Mouse (Mus musculus) megakaryocyte-erythroid progenitor cell, adult 5-6 weeks (primary cell): ENCODE measurements around the gene Trim6. TPM values are rescaled to one million over a fixed set of nuclear protein-coding genes. Genes with fewer than 3 reads are reported as not detected.
A peak's percentile ranks its signal among the peaks of the same experiment; 100 is the strongest.
"Not testable (repeated sequence)": the region's sequence is repeated elsewhere in the genome, so short reads cannot be mapped to it uniquely, and the experiment has no call there.

ENCODE experiments used
- ATAC-seq: replicated peaks from 2 replicates; pipeline ENCODE4 v1.8.0; 2016; ENCODE audit warnings: mild to moderate bottlenecking, inconsistent platforms; ENCODE audit not compliant: severe bottlenecking, poor library complexity, low FRiP score, low TSS enrichment
- total RNA-seq, 2 experiments: library from RNA; stranded (forward) in 1 of 2; stranded (reverse) in 1 of 2; fragments of 200-1000, 215-1000 nt in 1 of 2; fragments of >200 nt in 1 of 2; fragmentation: Nextera tagmentation in 1 of 2; gene quantifications; 2 replicates each; pipeline ENCODE4 v1.2.3; 2014 to 2017

Gene Trim6
- total RNA-seq (2014; fragmentation: Nextera tagmentation) (0.55 and 0.99 TPM in 2 replicates), total RNA-seq (2017) (0.50 TPM in 1 of 2 replicates, not detected in the other)

DNA sequence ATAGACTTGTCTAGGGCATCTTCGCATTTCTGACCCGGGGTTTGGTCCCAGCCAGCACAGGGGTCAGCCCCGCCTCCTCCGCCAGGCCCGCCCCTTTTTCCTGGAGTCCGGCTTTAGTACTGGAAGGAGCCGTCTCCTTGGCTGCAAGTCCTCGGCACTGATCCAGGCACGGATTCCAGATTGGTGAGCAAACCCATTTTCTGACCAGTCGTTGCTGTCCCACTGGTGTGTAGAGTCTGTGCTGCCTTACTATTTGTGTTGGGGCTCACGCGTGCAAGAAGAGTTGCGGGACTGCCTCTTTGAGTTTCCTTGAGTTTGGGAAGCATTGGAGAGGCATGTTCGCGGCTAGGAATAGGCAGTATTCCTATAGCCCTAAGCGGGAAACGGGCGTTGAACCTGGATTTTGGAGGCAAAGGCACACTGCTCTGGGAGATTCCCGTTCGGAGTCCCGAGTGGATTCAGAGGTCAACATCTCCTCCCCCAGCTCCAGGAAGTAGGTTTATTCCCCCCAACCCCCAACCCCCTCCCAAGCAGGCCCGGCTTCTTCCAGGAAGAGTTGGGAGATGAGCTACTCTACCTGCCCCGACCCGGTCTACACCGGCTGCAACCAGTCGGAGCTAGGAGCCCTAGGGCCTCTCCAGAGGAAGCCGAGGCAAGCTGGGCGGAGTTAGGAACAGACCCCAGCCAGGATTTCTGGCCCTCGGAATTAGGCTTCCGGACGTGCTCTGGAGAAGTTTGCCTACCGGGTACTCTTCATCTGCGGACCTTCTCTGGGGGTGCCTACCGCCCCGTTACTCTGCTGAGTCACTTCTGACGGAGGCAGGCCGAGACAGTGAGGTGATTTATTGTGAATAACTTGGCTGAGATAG is at the start of gene Trim6:
TSS of gene Trim6 (plus strand) at position 93 of the 869 bp plus-strand sequence.
- ATAC-seq = peak; percentile 86

GRCm38 (mm10) chr7:104169634-104170204 is 48.9 kb upstream of the Trim6 start:
- ATAC-seq = peak; percentile 63

DNA sequence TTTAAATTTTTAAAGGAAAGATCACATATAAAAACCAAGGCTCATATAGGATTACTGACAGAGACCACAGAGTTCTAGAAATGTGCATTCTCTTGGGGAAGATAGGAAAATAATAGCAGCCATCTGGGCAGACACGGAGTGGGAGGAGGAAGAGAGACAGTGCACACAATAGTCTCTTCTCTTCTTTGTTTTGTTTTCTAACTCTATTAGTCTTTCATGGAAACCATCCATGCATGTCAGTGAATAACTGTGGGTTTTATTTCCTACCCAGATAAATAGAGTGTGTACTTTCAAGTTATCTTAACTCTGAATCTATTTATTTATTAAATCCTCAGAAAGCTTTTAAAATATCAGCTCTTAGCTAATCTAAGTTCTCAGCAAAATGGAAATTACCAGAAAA is 43.5 kb upstream of the Trim6 start:
- no peak for ATAC-seq

GRCm38 (mm10) chr7:104178422-104179054 is 40.1 kb upstream of the Trim6 start:
- no peak for ATAC-seq

DNA sequence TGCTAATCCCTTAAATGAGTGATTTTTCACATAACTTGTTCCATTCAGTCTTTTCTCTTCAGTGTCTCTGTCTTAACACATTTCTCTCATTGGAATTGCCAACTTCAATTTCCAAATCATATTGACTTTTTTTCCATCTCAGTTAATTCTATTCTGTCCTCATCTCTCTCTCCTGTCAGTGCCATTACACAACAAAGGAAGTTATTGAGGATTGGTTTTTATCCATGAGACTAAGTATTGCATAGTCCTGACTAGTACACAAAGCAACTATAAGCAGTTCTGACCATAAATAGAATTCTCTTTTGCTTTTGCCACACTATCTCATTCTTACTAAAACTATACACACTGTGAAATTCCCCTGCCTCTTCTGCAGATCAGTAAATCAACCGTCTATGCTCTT is 39.5 kb upstream of the Trim6 start:
- ATAC-seq = no peak

DNA sequence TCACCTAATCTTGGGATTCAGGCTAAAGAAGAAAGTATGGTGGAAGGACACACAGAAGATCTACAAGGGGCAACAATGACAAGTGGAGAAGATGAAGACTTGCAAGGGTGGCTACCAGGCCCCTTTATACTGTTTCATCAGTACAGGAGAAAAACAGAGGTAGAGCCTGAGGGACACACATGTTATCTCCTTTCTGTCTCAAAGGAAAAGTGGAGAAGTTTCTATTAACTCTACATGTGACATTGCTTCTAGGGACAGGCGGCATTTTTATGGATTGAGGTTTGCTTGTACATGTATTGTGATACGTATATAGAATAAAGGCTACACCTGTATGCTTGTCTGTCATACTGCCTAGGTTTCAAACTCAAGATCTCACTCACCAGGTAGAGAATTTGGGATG is 35.3 kb upstream of the Trim6 start, which contains the start of gene Olfr648:
TSS of gene Olfr648 (minus strand) at position 101 of the 400 bp plus-strand sequence.
- ATAC-seq = no peak

DNA sequence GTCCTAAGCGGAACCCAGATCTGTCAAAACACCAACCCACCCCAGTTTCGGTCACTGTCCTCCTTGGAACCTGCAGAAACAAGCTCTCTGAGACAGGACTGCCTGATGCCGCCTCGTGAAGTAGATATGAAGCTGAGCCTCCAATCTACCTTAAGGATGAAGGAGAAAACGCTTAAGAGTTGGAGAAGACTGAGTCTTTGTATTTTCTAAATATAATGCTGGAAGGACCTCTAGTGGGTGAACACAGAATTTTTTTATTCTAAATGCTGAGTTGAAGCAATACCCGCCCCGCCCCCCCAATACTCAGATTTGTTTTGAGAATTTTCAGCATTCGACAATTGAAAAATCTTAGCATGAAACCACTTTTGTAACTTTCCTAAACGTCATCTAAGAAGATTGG is 27.3 kb upstream of the Trim6 start:
- ATAC-seq = no peak; the same call in 1 of the 2 replicates

DNA sequence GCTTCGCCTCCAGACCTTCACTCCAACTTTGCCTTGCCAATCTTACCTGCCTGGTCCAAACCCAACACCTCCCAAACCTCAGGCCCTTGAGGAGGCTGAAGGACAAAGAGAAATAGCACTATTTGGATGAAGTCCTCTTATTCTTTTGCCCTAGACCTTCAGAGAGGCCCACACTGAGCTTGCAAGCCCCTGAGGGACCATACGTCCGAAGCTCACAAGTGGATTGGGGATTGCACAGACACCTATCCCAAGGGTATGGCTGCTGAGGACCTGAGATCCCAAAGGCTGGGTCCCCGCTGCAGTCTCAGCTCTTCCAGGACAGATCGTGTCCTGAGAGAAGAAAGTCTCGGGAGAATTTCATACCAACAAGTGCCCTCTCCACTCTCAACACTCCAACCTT is 22.7 kb upstream of the Trim6 start, which contains the start of gene Olfr649:
TSS of gene Olfr649 (minus strand) at position 101 of the 400 bp plus-strand sequence.
- ATAC-seq = no peak

GRCm38 (mm10) chr7:104199822-104200221 is 18.8 kb upstream of the Trim6 start:
- ATAC-seq = peak; percentile 96

DNA sequence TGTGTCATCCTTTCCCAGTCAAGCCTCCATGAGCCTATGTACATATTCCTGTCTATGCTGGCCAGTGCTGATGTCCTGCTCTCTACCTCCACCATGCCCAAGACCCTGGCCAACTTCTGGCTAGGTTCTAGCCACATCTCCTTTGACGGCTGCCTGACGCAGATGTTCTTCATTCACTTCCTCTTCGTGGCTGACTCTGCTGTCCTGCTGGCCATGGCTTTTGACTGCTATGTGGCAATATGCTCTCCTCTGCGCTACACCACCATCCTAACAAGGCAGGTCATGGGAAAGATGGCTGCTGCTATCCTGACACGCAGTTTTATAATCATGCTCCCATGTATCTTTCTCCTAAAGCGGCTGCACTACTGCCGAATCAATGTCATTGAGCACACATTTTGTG is 12.4 kb upstream of the Trim6 start:
- ATAC-seq = 0 out of 2 replicates have a peak, but pooled peaks have one; percentile 18

GRCm38 (mm10) chr7:104216011-104216535 is 2.5 kb upstream of the Trim6 start:
- no peak for ATAC-seq

GRCm38 (mm10) chr7:104217881-104218280 is 712 bp upstream of the Trim6 start:
- no peak; the same call in 1 of the 2 replicates for ATAC-seq

DNA sequence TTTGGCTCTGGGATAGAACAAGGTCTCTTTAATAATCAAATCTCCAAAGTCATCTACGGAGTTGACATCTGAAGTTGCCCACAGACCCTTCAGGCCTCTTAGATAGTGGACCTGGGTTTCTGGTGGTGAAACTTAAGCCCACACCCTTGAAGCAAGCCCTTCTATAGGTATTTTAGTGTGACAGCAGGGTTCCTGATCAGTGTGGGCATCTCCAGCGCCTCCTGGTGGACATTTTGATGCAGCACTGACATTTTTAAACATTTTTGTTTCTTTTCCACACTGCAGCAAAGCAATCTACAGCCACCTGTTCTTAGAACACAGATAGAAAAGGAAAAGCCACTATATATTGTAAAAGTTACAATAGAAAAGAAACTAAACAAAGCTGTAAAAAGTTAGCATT is 12.6 kb downstream of the Trim6 start:
- ATAC-seq = peak; percentile 91

GRCm38 (mm10) chr7:104240857-104241256 is 22.3 kb downstream of the Trim6 start:
- no peak for ATAC-seq

DNA sequence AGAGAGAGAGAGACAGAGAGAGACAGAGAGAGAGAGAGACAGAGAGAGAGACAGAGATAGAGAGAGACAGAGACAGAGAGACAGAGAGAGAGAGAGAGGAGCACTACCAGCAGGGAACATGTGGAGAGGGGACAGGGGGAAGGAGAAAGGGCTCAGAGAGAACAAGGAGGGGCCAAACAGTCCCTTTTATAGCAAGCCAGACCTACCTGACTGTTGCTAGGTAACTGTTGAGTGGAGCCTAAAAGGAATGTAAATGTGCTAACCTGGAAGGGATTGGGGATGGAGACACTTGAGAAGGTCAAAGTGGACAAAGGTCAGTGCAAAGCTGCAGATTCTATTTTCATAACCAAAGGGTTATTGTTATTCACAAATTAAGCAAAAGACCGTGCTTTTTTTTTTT is 25.0 kb downstream of the Trim6 start:
- ATAC-seq = no peak

DNA sequence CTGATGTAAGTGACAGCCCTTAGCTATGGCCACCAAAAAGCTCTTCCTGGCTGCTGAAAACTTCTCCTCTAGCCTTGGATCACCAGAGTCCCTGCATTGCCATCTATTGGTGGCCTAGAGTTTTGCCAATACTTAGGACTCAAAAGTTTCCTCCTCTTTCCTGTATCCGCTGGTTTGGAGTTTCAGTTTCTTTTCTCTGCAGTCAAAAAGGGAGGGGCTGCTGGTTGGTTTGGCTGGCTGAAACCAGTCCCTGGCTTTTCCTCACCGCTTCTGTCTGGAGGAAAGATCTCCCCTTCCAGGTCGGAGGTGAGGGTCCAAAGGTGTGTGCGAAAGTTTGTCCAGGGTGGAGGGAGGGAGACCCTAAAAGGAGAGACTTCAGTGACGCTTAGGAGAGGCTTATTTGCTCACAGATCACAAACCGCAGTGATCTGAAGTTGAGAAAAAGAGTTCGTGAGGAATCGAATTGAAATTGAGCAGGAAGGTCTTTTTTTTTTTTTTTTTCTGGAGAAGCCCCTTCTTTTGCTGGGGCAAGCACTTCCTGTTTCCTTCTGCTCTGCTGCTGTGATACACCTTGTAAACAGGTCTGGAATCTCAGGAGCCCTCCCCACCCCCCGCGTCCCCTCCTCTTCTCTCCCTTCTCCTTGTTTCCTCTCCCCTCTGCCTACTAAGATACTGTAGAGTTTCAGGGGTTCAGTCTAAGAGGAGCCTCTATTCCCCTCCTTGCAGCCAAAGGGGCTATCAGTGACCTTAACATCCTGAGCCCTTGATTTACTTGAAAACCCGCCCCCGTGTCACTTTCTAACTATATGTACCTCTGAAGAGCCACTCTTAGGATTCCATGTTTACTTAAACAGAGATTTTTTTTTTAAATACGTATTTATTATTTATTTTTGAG is 25.9 kb downstream of the Trim6 start, which contains the start of gene Trim34a:
TSS of gene Trim34a (plus strand) at position 171 of the 895 bp plus-strand sequence.
- peak; percentile 99 for ATAC-seq

GRCm38 (mm10) chr7:104260380-104260779 is 41.8 kb downstream of the Trim6 start:
- ATAC-seq = not testable (repeated sequence)

DNA sequence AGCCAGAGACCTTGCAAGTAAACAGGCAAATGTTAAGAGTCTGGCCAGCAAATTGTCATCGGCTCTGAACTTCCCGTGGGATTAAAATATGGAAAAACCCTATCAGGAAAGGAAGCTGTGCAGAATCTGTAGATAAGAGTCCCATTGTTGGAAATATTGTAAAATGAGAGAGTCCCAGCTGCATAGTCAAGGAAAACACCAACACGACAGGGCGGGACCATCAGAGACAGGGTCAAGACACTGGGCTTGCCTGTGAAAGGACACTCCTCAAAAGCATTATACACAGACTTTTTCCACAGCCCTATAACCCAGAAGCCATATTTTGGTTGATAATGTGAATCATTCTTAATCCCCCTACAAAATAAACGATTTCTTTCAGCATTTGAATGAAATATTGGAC is 46.7 kb downstream of the Trim6 start:
- ATAC-seq = not testable (repeated sequence)

GRCm38 (mm10) chr7:104279361-104279760 is 60.8 kb downstream of the Trim6 start:
- ATAC-seq = 0 out of 2 replicates have a peak, but pooled peaks have one; percentile 67
